Mouse (Mus musculus) cortical plate, adult 2 months (tissue): ENCODE data around the gene Arhgap30.

ENCODE experiments used
- CTCF ChIP-seq: fragments of 200-500 bp; IDR thresholded peaks from 2 replicates; pipeline ENCODE4 v1.5.1; 2011; ENCODE audit warnings: mild to moderate bottlenecking, control low read depth, low read length; ENCODE audit not compliant: insufficient read depth; ENCODE audit errors: extremely low read depth
- POLR2A ChIP-seq: fragments of 200-500 bp; IDR thresholded peaks from 2 replicates; pipeline ENCODE4 v1.6.1; 2011; ENCODE audit warnings: mild to moderate bottlenecking, low read length, control low read depth; ENCODE audit not compliant: insufficient read depth; ENCODE audit errors: extremely low read depth

GRCm38 (mm10) chr1:171447692-171448091, 58.9 kb downstream of the Arhgap30 start:
- TF ChIP-seq POLR2A: no peak
- TF ChIP-seq CTCF: no peak
